Mouse (Mus musculus) limb, embryonic 12.5 days (tissue): ENCODE data around the gene Rassf10. TPM values are rescaled to one million over a fixed set of nuclear protein-coding genes. Genes with fewer than 3 reads are reported as not detected.
"Not testable (repeated sequence)": the region's sequence is repeated elsewhere in the genome, so short reads cannot be mapped to it uniquely, and the experiment has no call there.

Experiments
- ATAC-seq: fragments of 200-750 bp; cut with Nextera tagmentation; 2 replicates; pipeline ENCODE4 v1.8.0; 2017; ENCODE audit warnings: low read depth, moderate TSS enrichment; ENCODE audit not compliant: insufficient number of reproducible peaks, insufficient read depth, low FRiP score, low TSS enrichment
- H3K27ac ChIP-seq: fragments of 300-500 bp; sonication (generic); 2 replicates; pipeline ENCODE4 v1.5.1; 2016; ENCODE audit warnings: mild to moderate bottlenecking, moderate library complexity
- H3K27me3 ChIP-seq: fragments of 300-500 bp; sonication (generic); 2 replicates; pipeline ENCODE4 v1.6.1; 2016; ENCODE audit warnings: mild to moderate bottlenecking, moderate library complexity
- H3K36me3 ChIP-seq: fragments of 300-500 bp; sonication (generic); 2 replicates; pipeline ENCODE4 v1.6.1; 2016; ENCODE audit warnings: mild to moderate bottlenecking, moderate library complexity
- H3K4me1 ChIP-seq: fragments of 300-500 bp; sonication (generic); replicated peaks from 2 replicates; pipeline ENCODE4 v1.6.1; 2016
- H3K4me2 ChIP-seq: fragments of 300-500 bp; sonication (generic); 2 replicates; pipeline ENCODE4 v1.6.1; 2016; ENCODE audit warnings: mild to moderate bottlenecking, moderate library complexity
- H3K4me3 ChIP-seq: fragments of 300-500 bp; sonication (generic); replicated peaks from 2 replicates; pipeline ENCODE4 v1.5.1; 2016; ENCODE audit warnings: mild to moderate bottlenecking
- H3K9ac ChIP-seq: fragments of 300-500 bp; sonication (generic); replicated peaks from 2 replicates; pipeline ENCODE4 v1.6.1; 2016; ENCODE audit warnings: mild to moderate bottlenecking, moderate library complexity
- H3K9me3 ChIP-seq: fragments of 300-500 bp; sonication (generic); 2 replicates; pipeline ENCODE4 v1.6.1; 2016; ENCODE audit warnings: mild to moderate bottlenecking, moderate library complexity
- WGBS: fragments of 180-500 bp; shearing (Covaris S2); methylation state at CpG from one replicate; pipeline ENCODE4 v1.1.7; 2016; 5-methylcytosine and 5-hydroxymethylcytosine counted together
- polyA plus RNA-seq: library from polyadenylated mRNA; unstranded; fragments of >200 nt; fragmentation: Nextera tagmentation; extraction: Ambion mirVana; gene quantifications from 2 replicates; pipeline ENCODE4 v1.2.1, GENCODE M21; 2016

Gene Rassf10
- polyA plus RNA-seq, 1 experiment from 2014 or later, result 1.9 TPM

DNA sequence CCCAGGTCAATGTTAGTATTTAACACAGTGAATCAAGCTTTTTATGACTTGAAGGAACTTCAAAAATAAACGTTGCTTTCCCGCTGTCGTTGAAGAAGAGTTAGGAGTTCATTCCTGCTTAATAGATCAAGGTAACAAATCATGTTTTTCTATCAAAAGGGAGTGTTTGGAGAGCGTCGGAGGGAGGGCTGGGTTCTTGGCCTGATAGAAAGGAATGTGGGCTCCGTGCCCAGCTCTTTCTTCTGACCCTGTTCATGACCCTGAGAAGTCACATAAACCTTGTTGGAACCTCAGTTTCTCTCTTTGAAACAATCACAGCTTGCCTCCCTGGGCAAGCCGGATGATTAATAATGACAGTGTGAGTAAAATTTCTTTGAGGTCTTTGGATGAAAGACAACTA lies 23.1 kb upstream of the Rassf10 start:
- Histone ChIP-seq H3K27me3 (peaks cover 9% of the 10 kb centered on the region; the same call in 1 of the 2 replicates), H3K9me3 (no peaks in the 10 kb centered on the region), H3K4me2 (no peak overlapping the region), H3K4me1 (0 out of 2 replicates have a peak, but pooled peaks cover 2% of the 10 kb centered on the region), H3K4me3 (no peak overlapping the region), H3K9ac (no peak overlapping the region), H3K36me3 (no peaks in the 10 kb centered on the region), H3K27ac (no peak overlapping the region)
- 36% methylated on average over 7 of the region's 7 CpGs for WGBS
- ATAC-seq, result no peak

DNA sequence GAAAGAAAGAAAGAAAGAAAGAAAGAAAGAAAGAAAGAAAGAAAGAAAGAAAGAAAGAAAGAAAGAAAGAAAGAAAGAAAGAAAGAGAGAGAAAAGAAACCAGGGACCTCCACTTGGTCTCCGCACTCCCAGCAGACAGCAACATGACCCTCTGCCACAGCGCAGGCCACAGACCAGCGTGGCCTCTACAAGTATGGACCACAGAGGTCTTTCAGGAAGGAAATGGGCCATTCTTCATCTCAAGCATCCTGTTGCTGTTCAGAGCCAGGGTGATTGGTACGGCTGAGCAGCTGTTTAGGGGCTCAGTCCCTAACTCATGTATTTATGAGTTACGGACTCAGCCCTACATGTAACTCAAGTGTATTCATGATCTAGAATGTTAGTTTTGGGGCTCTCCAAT lies 17.9 kb upstream of the Rassf10 start:
- not testable (repeated sequence) for H3K9me3 ChIP-seq, H3K27me3 ChIP-seq, H3K36me3 ChIP-seq, H3K4me1 ChIP-seq, H3K4me2 ChIP-seq, ATAC-seq, H3K9ac ChIP-seq, H3K27ac ChIP-seq, H3K4me3 ChIP-seq
- WGBS, result 77% methylated on average over 5 of the region's 5 CpGs

DNA sequence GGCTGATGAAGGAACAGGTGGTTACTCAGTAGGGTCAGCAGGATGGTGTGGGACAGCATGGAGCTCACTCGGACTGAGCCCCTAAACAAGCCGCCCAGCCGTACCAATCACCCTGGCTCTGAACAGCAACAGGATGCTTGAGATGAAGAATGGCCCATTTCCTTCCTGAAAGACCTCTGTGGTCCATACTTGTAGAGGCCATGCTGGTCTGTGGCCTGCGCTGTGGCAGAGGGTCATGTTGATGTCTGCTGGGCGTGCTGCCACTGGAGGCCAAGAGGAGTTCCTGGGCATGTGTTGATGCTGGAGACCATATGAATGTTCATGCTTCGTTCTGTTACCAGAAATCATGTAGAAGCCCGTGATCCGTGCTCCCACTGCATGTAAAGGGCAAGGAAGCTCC lies 16.7 kb upstream of the Rassf10 start:
- no peak for ATAC-seq
- Histone ChIP-seq H3K4me1 (no peaks in the 10 kb centered on the region), H3K4me3 (no peak overlapping the region), H3K27me3 (peaks cover 1% of the 10 kb centered on the region), H3K4me2 (no peak overlapping the region), H3K36me3 (no peaks in the 10 kb centered on the region), H3K27ac (no peak overlapping the region), H3K9ac (no peak overlapping the region), H3K9me3 (no peaks in the 10 kb centered on the region)
- WGBS, result 87% methylated on average over 8 of the region's 8 CpGs

DNA sequence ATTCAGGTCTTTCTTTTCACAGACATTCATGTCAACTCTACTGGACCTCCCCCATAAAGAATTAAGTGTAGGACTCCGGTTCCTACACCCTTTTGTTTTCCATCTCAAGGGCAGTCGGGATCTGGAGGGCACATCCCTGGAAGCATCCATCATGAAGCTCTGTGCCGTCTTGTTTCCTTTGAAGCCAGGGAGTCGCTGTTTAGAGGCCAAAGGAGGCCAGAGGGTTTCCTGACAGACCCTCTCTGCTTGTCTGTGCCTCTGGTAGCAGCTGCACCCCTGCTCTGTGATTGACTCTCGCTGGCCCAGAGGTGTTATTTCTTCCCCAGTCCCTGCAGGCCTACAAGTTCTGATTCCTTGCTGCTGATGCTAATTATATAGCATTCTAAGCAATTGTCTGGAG lies 14.8 kb upstream of the Rassf10 start:
- no peak for ATAC-seq
- H3K4me1 ChIP-seq, result no peaks in the 10 kb centered on the region
- WGBS, result 17% methylated on average over 5 of the region's 5 CpGs

DNA sequence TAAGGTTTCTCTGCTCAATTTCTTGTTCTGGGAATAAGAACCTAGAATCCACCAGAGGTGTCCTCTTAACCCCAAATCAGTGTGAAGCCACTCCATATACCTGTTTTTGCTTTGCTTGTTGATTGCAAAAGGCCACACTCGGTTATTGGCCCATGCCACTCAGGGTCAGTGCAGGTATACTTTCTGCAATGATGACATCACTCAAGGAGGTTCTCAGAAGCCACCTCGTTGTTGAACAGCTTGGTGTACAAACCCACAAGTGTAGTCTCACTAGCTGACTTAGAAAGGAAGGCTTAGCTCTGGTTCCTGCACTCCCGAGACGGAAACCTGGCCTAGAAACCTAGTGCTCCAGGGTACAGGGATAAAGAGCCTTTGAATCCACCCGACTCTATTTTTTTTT lies 11.2 kb upstream of the Rassf10 start:
- H3K4me3 ChIP-seq, result no peak overlapping the region
- H3K36me3 ChIP-seq, result no peaks in the 10 kb centered on the region
- no peaks in the 10 kb centered on the region; the same call in 1 of the 2 replicates for H3K27me3 ChIP-seq
- H3K9ac ChIP-seq, result no peak overlapping the region
- no peak overlapping the region for H3K4me2 ChIP-seq
- WGBS, result 67% methylated on average over 5 of the region's 5 CpGs
- H3K4me1 ChIP-seq, result no peaks in the 10 kb centered on the region
- ATAC-seq, result no peak
- no peak overlapping the region for H3K27ac ChIP-seq
- no peaks in the 10 kb centered on the region for H3K9me3 ChIP-seq

More for the DNA sequence above, 14.8 kb upstream of the Rassf10 start:
- Histone ChIP-seq H3K9ac (no peak overlapping the region), H3K4me2 (no peak overlapping the region), H3K36me3 (no peaks in the 10 kb centered on the region), H3K9me3 (no peaks in the 10 kb centered on the region), H3K4me3 (no peak overlapping the region), H3K27ac (no peak overlapping the region), H3K27me3 (no peaks in the 10 kb centered on the region; the same call in 1 of the 2 replicates)

DNA sequence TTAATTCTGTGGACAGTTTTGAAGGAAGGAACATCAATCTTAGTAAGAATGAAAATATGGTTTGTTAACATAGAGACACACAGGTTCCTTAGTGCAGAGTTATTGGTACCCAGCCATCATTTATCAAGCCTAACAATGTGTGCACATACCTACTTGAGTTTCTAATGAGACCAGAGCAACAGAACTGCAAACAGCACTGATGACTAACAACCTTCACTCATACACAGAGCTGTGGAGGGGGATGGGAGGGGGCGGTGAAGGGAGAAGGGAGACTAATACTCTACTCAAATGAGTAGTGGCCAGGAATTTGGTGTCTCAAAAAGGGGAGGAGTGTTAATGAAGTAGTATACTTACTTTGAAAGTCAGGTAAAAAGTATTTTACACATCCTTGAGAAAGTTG lies 10.7 kb upstream of the Rassf10 start:
- Histone ChIP-seq H3K9ac (no peak overlapping the region), H3K4me1 (no peaks in the 10 kb centered on the region), H3K36me3 (no peaks in the 10 kb centered on the region), H3K4me3 (no peak overlapping the region), H3K27me3 (peaks cover 2% of the 10 kb centered on the region; the same call in 1 of the 2 replicates), H3K9me3 (no peaks in the 10 kb centered on the region), H3K27ac (no peak overlapping the region), H3K4me2 (no peak overlapping the region)
- WGBS, result 84% methylated on average over 1 of the region's 1 CpGs
- ATAC-seq, result no peak

DNA sequence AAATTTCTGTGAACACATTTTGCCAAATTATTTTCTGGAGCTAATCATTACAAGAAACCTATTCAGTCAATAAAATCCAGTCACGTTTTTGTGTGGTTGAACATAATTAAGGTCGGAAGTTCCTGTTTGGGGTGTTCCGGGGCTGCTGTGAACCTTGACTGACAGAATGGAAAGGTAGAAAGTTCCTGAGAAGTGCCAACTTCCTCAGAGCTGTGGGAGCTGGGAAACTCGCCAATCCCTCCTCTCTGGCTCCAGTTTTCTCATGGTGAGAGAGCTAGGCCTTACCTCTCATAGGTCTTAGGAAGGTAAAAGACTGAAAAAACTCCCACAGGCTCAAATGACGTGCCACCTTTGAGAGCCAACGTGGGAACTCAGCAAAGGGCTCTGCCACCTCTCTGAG lies 7.1 kb upstream of the Rassf10 start:
- no peaks in the 10 kb centered on the region for H3K9me3 ChIP-seq
- no peak overlapping the region for H3K27ac ChIP-seq
- ATAC-seq, result no peak

DNA sequence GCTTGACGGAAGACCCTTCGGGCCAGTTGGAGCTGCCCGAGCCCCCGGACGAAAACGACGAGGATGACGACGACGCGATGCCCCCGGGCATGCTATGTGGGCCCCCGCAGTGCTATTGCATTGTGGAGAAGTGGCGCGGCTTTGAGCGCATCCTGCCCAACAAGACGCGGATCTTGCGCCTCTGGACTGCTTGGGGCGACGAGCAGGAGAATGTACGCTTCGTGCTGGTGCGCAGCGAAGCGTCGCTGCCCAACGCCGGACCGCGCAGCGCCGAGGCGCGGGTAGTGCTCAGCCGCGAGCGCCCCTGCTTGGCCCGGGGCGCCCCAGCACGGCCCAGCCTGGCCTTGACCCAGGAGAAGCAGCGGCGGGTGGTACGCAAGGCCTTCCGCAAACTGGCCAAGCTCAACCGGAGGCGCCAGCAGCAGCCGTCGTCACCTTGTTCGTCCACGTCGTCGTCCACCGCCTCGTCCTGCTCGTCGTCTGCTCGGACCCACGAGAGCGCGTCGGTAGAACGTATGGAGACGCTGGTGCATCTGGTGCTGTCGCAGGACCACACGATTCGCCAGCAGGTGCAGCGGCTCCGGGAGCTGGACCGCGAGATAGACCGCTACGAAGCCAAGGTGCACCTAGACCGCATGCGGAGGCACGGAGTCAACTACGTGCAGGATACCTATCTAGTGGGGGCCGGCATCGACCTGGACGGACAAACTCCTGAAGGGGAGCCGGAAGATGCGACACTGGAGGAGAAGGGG lies 765 bp downstream of the Rassf10 start:
- H3K4me3 ChIP-seq, result peak overlapping the region; percentile 51
- no peak for ATAC-seq
- no peaks in the 10 kb centered on the region for H3K36me3 ChIP-seq
- H3K9ac ChIP-seq, result peak overlapping the region; percentile 50
- H3K4me1 ChIP-seq, result peaks cover 29% of the 10 kb centered on the region
- no peaks in the 10 kb centered on the region for H3K9me3 ChIP-seq
- H3K27me3 ChIP-seq, result peaks cover 48% of the 10 kb centered on the region
- H3K27ac ChIP-seq, result no peak overlapping the region
- 1% methylated on average over 82 of the region's 82 CpGs for WGBS
- H3K4me2 ChIP-seq, result peak overlapping the region; percentile 89

More for the DNA sequence above, 7.1 kb upstream of the Rassf10 start:
- Histone ChIP-seq H3K27me3 (0 out of 2 replicates have a peak, but pooled peaks cover 2% of the 10 kb centered on the region), H3K36me3 (no peaks in the 10 kb centered on the region), H3K4me3 (no peak overlapping the region), H3K4me2 (no peak overlapping the region), H3K4me1 (no peaks in the 10 kb centered on the region), H3K9ac (no peak overlapping the region)
- 45% methylated on average over 6 of the region's 6 CpGs for WGBS

DNA sequence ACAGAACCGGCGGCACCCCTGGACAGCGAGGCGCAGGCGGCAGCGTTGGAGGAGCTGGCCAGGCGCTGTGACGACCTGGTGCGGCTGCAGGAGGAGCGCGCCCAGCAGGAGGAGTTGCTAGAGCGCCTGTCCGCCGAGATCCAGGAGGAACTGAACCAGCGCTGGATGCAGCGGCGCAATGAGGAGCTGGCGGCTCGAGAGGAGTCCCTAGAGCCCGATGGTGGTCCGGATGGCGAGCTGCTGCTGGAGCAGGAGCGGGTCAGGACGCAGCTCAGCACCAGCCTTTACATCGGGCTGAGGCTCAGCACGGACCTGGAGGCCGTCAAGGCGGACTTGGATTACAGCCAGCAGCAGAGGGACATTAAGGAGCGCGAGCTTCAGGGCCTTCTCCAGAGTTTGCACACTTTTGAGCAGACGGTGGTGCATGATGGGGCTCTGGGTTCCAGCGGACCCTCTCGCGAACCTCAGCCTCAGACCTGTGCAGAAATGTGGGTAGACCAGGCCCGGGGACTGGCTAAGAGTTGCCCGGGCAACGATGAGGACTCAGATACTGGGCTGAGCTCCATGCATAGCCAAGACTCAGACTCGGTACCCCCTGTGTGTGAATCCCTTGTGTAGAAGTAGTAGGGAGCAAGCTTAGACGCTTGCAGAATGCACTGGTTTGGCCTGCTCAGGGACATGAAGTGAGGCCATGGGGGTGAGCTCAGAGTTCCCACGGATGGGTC lies 1.5 kb downstream of the Rassf10 start:
- Histone ChIP-seq H3K9me3 (no peaks in the 10 kb centered on the region), H3K4me3 (peak overlapping the region; percentile 51), H3K36me3 (no peaks in the 10 kb centered on the region), H3K27ac (no peak overlapping the region), H3K9ac (no peak overlapping the region), H3K27me3 (peaks cover 48% of the 10 kb centered on the region), H3K4me1 (peaks cover 29% of the 10 kb centered on the region), H3K4me2 (peak overlapping the region; percentile 89)
- ATAC-seq, result peak; percentile 40; the same call in 1 of the 2 replicates
- WGBS, result 3% methylated on average over 40 of the region's 40 CpGs

DNA sequence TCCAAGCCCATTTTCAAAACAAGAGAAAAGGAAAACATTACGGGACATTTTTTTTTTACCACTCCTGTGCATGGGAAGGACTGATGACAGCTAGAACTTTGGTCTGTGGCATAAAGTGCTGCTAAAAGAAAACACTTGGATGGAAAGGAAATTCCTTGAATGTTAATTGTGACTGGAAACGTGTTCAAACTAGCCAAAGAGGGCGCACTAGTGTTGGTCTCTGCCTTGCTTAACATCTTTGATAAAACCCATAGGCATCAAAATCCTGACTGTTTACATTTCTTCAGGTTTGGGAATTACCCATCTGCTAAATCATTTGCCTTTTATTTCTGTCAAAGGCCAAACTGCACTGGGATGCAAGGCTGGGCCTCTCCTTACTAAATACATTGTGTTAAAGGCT lies 2.2 kb downstream of the Rassf10 start:
- 35% methylated on average over 3 of the region's 3 CpGs for WGBS
- Histone ChIP-seq H3K9ac (no peak overlapping the region), H3K4me1 (peaks cover 29% of the 10 kb centered on the region), H3K9me3 (no peaks in the 10 kb centered on the region), H3K27ac (no peak overlapping the region), H3K4me2 (peak overlapping the region; percentile 7; the same call in 1 of the 2 replicates), H3K4me3 (no peak overlapping the region), H3K27me3 (peaks cover 48% of the 10 kb centered on the region), H3K36me3 (no peaks in the 10 kb centered on the region)
- no peak for ATAC-seq

DNA sequence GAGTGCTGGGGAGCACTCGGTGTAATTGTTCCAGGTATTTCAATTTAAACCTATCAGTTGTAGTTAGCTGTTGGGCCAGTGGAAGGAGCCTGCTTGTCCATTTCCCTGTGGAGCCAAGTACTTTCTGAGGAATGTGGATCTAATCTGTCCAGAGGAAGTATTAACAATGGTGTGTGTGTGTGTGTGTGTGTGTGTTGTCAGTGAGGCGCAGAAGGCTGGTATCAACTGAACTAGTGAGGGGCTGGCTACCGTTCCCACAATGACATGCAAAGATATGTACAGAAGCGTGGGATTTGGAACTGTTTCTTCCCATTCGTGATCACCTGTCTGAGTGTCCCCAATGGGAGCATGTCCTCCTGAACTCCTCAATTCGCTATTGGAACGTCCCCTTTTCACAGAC lies 3.2 kb downstream of the Rassf10 start:
- Histone ChIP-seq H3K9me3 (no peaks in the 10 kb centered on the region), H3K4me3 (no peak overlapping the region), H3K27me3 (peaks cover 48% of the 10 kb centered on the region), H3K36me3 (no peaks in the 10 kb centered on the region), H3K4me1 (peaks cover 29% of the 10 kb centered on the region), H3K4me2 (no peak overlapping the region), H3K9ac (no peak overlapping the region), H3K27ac (no peak overlapping the region)
- no peak for ATAC-seq
- WGBS, result 72% methylated on average over 7 of the region's 7 CpGs
